Mouse (Mus musculus) spleen, adult 2 months (tissue): ENCODE measurements at regions not wholly inside any gene's neighbourhood (a gene's known extent, or its start where the extent isn't known, plus 50 kb on each side); places are given as distances from the start of the nearest gene placed in this dataset.

ENCODE experiments used
- CTCF ChIP-seq: fragments of 200-500 bp; IDR thresholded peaks from 2 replicates; pipeline ENCODE4 v1.5.1; 2011; ENCODE audit warnings: mild to moderate bottlenecking, inconsistent platforms; ENCODE audit not compliant: insufficient read depth, insufficient read length, insufficient replicate concordance; ENCODE audit errors: extremely low read depth
- POLR2A ChIP-seq: fragments of 200-500 bp; IDR thresholded peaks from 2 replicates; pipeline ENCODE4 v1.6.1; 2011; ENCODE audit warnings: low read depth, low read length, inconsistent platforms

DNA sequence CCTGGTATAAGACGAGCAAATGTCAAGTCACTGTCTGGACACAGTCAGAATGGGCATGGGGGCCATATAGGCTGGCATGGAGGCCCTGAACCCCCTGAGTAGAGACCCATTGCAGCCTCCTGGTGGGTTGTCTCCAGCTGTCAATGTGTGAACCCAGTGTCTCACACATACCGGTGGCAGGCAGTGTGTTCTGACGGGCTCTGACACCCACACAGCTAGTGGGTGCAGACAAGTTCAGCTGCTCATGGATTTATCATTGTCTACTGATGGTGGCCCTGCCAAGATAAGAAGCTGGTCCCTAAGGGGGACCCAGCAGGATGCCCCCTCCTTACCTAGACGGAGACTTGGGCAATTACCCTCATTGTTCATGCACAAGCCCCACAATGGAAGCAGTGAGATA is 280.8 kb downstream of the CK137956 start:
- TF ChIP-seq CTCF (no peak), POLR2A (no peak)
